Mouse (Mus musculus) heart, adult 2 months (tissue): ENCODE results near the gene Nrp1. TPM values are rescaled to one million over a fixed set of nuclear protein-coding genes. Genes with fewer than 3 reads are reported as not detected.

Experiments
- DNase-seq, 2 experiments: peaks; one replicate each; pipeline ENCODE4 v3.0.0; 2021
- H3K27ac ChIP-seq: fragments of 200-600 bp; 2 replicates; pipeline ENCODE4 v1.8.1; 2022
- H3K27me3 ChIP-seq: fragments of 200-500 bp; 2 replicates; pipeline ENCODE4 v1.6.1; 2012; ENCODE audit warnings: mild to moderate bottlenecking, low read length, inconsistent platforms, mixed read lengths; ENCODE audit not compliant: control insufficient read depth, insufficient read depth
- H3K36me3 ChIP-seq: fragments of 200-500 bp; 2 replicates; pipeline ENCODE4 v1.6.1; 2012; ENCODE audit warnings: low read length, inconsistent platforms; ENCODE audit not compliant: control insufficient read depth, insufficient read depth
- H3K4me1 ChIP-seq: fragments of 200-500 bp; 2 replicates; pipeline ENCODE4 v1.6.1; 2011; ENCODE audit warnings: low read length; ENCODE audit not compliant: control insufficient read depth, insufficient read depth
- H3K4me3 ChIP-seq: fragments of 200-600 bp; 2 replicates; pipeline ENCODE4 v1.8.1; 2022
- H3K79me2 ChIP-seq: fragments of 200-500 bp; replicated peaks from 2 replicates; pipeline ENCODE4 v1.6.1; 2012; ENCODE audit warnings: mild to moderate bottlenecking, inconsistent platforms, low read length, moderate library complexity, mixed read lengths; ENCODE audit not compliant: control insufficient read depth, insufficient read depth
- H3K9ac ChIP-seq: fragments of 200-500 bp; 2 replicates; pipeline ENCODE4 v1.6.1; 2012; ENCODE audit warnings: low read depth, mild to moderate bottlenecking, control low read depth, inconsistent platforms, low read length, mixed read lengths
- CTCF ChIP-seq: fragments of 200-600 bp; IDR thresholded peaks from 2 replicates; pipeline ENCODE4 v1.8.1; 2022; ENCODE audit warnings: antibody characterized with exemption, mild to moderate bottlenecking, moderate library complexity
- EP300 ChIP-seq: fragments of 200-500 bp; IDR thresholded peaks from 2 replicates; pipeline ENCODE4 v1.6.1; 2011; ENCODE audit warnings: low read depth, low read length, control low read depth; ENCODE audit not compliant: insufficient read depth
- POLR2A ChIP-seq: fragments of 200-500 bp; IDR thresholded peaks from 2 replicates; pipeline ENCODE4 v1.6.1; 2011; ENCODE audit warnings: mild to moderate bottlenecking, low read depth, low read length, control low read depth; ENCODE audit not compliant: insufficient read depth
- WGBS: fragments of 180-500 bp; shearing (Covaris S2); methylation state at CpG from one replicate; pipeline ENCODE4 v1.1.7; 2018; 5-methylcytosine and 5-hydroxymethylcytosine counted together
- intact Hi-C: fragments of 180-260 bp; cut with DNase I; formaldehyde crosslinking; loops from one replicate; pipeline ENCODE4 v1.15.1; 2025
- microRNA-seq, 2 experiments: library from miRNA; unstranded; fragments of <30 nt; microRNA quantifications; one replicate each; pipeline ENCODE4 v1.2.0; 2021
- polyA plus RNA-seq: library from polyadenylated mRNA; depleted of rRNA; stranded (reverse); fragments of >200 nt; gene quantifications from 2 replicates; pipeline ENCODE4 v1.2.3, GENCODE M21; 2012
- total RNA-seq, 2 experiments: library from RNA; stranded (reverse); gene quantifications; 2 replicates each; pipeline ENCODE4 v1.2.3; 2021

Gene Nrp1
- total and polyA plus RNA-seq, 3 experiments, result 64.5 to 115 (median 115) TPM

DNA sequence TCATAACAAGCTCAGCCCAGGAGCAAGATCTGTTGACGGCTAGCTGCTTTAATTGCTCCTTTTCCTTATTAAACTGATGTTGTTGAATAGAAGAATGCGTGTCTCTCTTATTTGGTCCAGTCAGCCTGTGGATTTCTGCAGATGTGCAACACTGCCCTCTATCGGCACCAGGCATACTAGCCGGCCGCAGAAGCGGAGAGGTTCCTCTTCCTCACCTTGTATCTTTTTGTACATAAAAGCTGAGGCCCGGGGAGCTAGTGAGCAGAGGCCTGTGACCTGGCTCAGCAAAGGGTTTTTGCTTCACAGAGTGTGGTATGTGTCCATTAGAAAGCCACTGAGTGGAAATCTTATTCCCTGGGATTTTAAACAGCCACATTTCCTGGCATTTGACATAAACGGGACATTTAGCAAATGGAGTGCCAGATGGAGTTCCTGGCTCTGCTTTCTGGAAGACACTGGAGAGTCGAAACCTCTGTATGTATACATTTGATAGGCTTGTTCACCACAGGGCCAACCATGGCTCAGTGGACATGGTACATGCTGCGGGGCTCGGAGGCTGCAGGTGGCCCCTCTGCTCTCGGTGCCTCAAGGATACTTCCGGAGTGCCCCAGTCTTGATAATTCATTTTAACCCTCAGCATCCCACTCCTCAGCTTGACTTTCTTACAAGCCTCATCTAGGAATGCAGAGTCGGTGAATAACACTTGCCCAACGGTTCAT lies 193.2 kb downstream of the Nrp1 start:
- Histone ChIP-seq H3K4me3 (no peak overlapping the region), H3K79me2 (no peaks in the 10 kb centered on the region), H3K4me1 (no peaks in the 10 kb centered on the region; the same call in 1 of the 2 replicates), H3K36me3 (no peaks in the 10 kb centered on the region), H3K27ac (no peak overlapping the region), H3K9ac (no peak overlapping the region), H3K27me3 (no peaks in the 10 kb centered on the region)
- TF ChIP-seq POLR2A (no peak), CTCF (peak; percentile 100; the same call in 1 of the 2 replicates), EP300 (0 out of 2 replicates have a peak, but pooled peaks have one; percentile 50)
- intact Hi-C loops, result loop anchor here (5.0 to 10.0 kb wide), 2 partner anchors 57 to 964 kb away; no protein-coding TSS in a partner anchor
- DNase-seq, result peak; percentile 73 to 76
- 43% methylated on average over 15 of the region's 15 CpGs for WGBS

Small RNAs within 50 kb of the gene (microRNA-seq; reads per million reads assigned to microRNA genes)
- gene Mir1903, result 1.1 to 2.7 reads per million in 2 experiments
